Mouse (Mus musculus) midbrain, embryonic 11.5 days (tissue): ENCODE results near the gene Rreb1. TPM values are rescaled to one million over a fixed set of nuclear protein-coding genes. Genes with fewer than 3 reads are reported as not detected.
A peak's percentile ranks its signal among the peaks of the same experiment; 100 is the strongest.

Source experiments
- ATAC-seq: fragments of 200-750 bp; cut with Nextera tagmentation; 2 replicates; pipeline ENCODE4 v1.8.0; 2017; ENCODE audit warnings: moderate TSS enrichment, moderate library complexity; ENCODE audit not compliant: low FRiP score
- DNase-seq: peaks from one replicate; pipeline ENCODE4 v3.0.0; 2015; ENCODE audit warnings: low spot score; ENCODE audit errors: missing footprints
- H3K27ac ChIP-seq: fragments of 300-500 bp; sonication (generic); 2 replicates; pipeline ENCODE4 v1.5.1; 2014; ENCODE audit warnings: low read depth, low read length
- H3K27me3 ChIP-seq: fragments of 300-500 bp; sonication (generic); 2 replicates; pipeline ENCODE4 v1.6.1; 2014; ENCODE audit warnings: mild to moderate bottlenecking, low read length, moderate library complexity, mixed read lengths; ENCODE audit not compliant: control insufficient read depth, insufficient read depth
- H3K36me3 ChIP-seq: fragments of 300-500 bp; sonication (generic); 2 replicates; pipeline ENCODE4 v1.6.1; 2014; ENCODE audit warnings: mild to moderate bottlenecking, low read length, moderate library complexity, mixed read lengths; ENCODE audit not compliant: control insufficient read depth, insufficient read depth
- H3K4me1 ChIP-seq: fragments of 300-500 bp; sonication (generic); 2 replicates; pipeline ENCODE4 v1.6.1; 2014; ENCODE audit warnings: low read length; ENCODE audit not compliant: control insufficient read depth, insufficient read depth
- H3K4me2 ChIP-seq: fragments of 300-500 bp; sonication (generic); 2 replicates; pipeline ENCODE4 v1.6.1; 2014; ENCODE audit warnings: mild to moderate bottlenecking, moderate library complexity
- H3K4me3 ChIP-seq: fragments of 300-500 bp; sonication (generic); 2 replicates; pipeline ENCODE4 v1.5.1; 2014; ENCODE audit warnings: low read depth, low read length
- H3K9ac ChIP-seq: fragments of 300-500 bp; sonication (generic); 2 replicates; pipeline ENCODE4 v1.6.1; 2014; ENCODE audit warnings: low read length
- H3K9me3 ChIP-seq: fragments of 300-500 bp; sonication (generic); 2 replicates; pipeline ENCODE4 v1.6.1; 2016; ENCODE audit warnings: low read length; ENCODE audit not compliant: control insufficient read depth
- WGBS: fragments of 180-500 bp; shearing (Covaris S2); extraction: QIAGEN DNeasy Blood & Tissue Kit; methylation state at CpG from one replicate; pipeline ENCODE4 v1.1.7; 2014; 5-methylcytosine and 5-hydroxymethylcytosine counted together
- polyA plus RNA-seq: library from polyadenylated mRNA; unstranded; fragments of >200 nt; fragmentation: Nextera tagmentation; extraction: Ambion mirVana; gene quantifications from 2 replicates; pipeline ENCODE4 v1.2.1, GENCODE M21; 2014

Gene Rreb1
- 3.4 and 5.5 TPM in 2 replicates for polyA plus RNA-seq

DNA sequence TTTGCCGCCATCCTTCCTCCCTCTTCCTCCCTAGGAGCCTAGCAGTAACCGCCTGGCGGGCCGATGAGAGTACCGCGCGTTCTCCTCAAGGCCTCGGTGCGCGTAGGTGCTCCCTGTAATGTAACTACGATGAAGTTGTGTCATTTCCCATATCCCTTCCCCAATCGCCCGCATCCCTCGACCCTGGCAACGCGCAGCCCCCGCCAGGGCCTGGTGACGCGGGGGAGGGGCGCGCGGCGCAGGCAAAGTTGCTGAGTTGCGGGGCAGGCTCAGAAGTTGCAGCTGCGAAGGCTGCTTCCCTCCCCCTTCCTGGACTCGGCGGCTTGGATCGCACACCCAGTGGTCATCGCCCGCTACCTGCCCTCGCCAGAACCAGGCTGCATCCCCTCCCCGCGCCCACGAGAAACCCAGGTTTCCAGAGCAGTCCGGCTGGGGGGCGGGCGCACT is at the start of gene Rreb1:
TSS of gene Rreb1 (plus strand) at position 254 of the 447 bp plus-strand sequence.
- ATAC-seq (peak; percentile 76), DNase-seq (peak; percentile 95)
- H3K27ac ChIP-seq, result no peak within 1 kb of the TSS
- H3K4me3 ChIP-seq, result peak within 1 kb of the TSS; percentile 53
- H3K4me1 ChIP-seq, result peaks cover 11% of the 10 kb centered on the region
- H3K9ac ChIP-seq, result peak within 1 kb of the TSS; percentile 70
- no peaks in the 10 kb centered on the region for H3K36me3 ChIP-seq
- H3K4me2 ChIP-seq, result peak within 1 kb of the TSS; percentile 100
- peaks cover 26% of the 10 kb centered on the region for H3K27me3 ChIP-seq
- H3K9me3 ChIP-seq, result no peaks in the 10 kb centered on the region
- under 1% methylated on average over 36 of the region's 37 CpGs for WGBS

DNA sequence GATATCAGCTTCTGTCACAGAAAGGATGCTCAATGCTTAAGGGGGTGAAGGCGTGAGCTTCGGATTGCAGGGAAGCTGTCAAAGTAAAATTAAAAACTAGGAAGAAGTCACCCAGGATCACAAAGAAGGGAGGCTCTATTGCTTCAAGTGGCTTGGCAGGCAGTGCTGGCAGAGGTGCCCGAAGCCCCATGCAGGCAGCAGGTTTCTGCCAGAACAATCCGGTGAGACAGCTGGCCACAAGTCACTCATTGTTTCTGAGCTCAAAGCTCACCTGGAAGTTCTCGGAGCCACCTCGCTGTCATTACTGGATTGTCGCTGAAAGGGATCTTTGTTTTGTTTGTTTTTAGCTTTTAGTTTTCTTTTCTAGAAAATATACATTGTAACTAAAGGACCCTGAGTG is 49.6 kb upstream of the Rreb1 start:
- no peak for ATAC-seq
- WGBS, result 90% methylated on average over 7 of the region's 7 CpGs
- no peak overlapping the region for H3K27ac ChIP-seq

DNA sequence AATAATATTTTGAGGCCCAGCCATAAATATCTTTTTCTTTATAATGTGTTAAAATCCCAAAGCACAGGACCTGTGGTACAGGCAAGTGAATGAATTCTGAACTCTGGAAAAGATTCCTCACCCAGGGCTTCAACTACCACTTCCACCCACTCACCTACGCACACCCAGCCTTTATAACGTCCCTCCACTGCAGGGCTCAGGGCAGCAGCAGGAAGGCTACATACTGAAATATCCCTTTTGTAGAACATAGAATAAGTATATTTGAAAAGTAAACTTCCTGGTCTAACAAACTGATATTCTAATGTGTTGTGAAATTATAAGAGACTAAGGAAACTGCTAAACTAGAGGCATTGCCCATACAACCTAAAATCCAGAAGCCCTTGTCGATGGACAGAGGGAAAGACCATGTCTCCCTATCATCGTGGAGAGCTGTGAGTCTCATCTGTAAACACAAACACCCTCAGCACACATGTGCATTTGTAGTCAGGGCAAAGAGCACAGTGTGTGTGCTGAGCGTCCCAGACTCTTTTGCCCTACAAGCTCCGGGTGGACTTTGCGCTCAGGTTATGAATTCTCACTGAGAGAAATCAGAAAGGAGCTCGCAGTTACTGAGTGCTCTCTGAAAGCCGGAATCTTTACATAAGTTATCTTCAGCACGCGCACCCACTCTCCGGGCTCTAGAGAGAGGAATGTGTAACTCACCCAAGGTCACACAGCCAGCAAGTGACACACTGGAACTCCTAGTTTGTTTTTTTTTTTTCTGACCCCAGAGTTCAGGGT is 46.1 kb upstream of the Rreb1 start:
- Histone ChIP-seq H3K4me2 (no peak overlapping the region), H3K9me3 (no peaks in the 10 kb centered on the region), H3K27me3 (no peaks in the 10 kb centered on the region), H3K27ac (no peak overlapping the region), H3K4me1 (no peaks in the 10 kb centered on the region), H3K4me3 (no peak overlapping the region), H3K36me3 (no peaks in the 10 kb centered on the region), H3K9ac (no peak overlapping the region)
- ATAC-seq (no peak), DNase-seq (no peak)
- 82% methylated on average over 12 of the region's 12 CpGs for WGBS

More for the DNA sequence above, 49.6 kb upstream of the Rreb1 start:
- no peaks in the 10 kb centered on the region for H3K27me3 ChIP-seq
- no peak overlapping the region for H3K9ac ChIP-seq
- DNase-seq, result no peak
- no peak overlapping the region for H3K4me3 ChIP-seq
- H3K36me3 ChIP-seq, result no peaks in the 10 kb centered on the region
- no peaks in the 10 kb centered on the region for H3K9me3 ChIP-seq
- no peak overlapping the region for H3K4me2 ChIP-seq
- no peaks in the 10 kb centered on the region for H3K4me1 ChIP-seq

DNA sequence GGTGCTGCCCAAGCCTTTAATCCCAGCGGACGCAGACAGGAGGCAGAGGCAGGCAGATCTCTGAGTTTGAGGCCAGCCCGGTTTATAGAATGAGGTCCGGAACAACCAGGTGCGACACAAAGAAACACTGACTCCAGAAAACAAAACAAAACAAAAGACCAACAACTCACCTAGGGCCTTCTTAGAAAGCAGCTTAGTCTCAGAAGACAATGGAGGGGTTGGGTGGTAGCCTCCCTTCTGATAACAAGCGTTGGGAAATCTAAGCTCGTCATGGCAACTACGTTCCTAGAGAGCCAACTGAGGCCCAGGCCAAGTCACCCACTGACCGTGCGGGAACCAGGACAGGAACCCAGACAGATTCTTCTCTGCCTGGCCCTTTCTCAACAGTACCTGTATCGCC is 43.7 kb upstream of the Rreb1 start:
- Histone ChIP-seq H3K9me3 (no peaks in the 10 kb centered on the region), H3K36me3 (no peaks in the 10 kb centered on the region), H3K9ac (no peak overlapping the region), H3K27ac (no peak overlapping the region), H3K4me3 (no peak overlapping the region), H3K4me2 (no peak overlapping the region), H3K27me3 (no peaks in the 10 kb centered on the region), H3K4me1 (no peaks in the 10 kb centered on the region)
- no peak for ATAC-seq
- no peak for DNase-seq
- 95% methylated on average over 11 of the region's 11 CpGs for WGBS

DNA sequence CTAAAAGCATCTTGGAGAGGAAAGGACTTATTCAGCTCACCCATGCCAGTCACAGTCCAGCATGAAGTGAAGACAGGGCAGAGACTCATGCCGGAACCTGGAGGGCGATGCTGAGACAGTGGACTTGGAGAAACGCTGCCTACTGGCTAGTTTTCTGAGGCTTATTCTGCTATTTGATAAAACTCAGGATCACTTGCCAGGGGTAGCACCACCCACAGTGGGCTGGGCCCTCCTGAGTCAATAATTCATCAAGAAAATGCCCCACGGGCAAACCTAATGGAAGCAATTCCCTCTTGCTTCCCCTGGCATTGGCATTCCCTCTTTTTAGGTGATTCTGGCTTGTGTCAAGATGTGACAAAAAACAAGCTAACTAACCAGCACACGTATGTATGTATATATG is 38.1 kb upstream of the Rreb1 start:
- no peak overlapping the region for H3K27ac ChIP-seq
- no peak overlapping the region for H3K4me2 ChIP-seq
- H3K4me1 ChIP-seq, result no peaks in the 10 kb centered on the region
- H3K9ac ChIP-seq, result no peak overlapping the region
- H3K9me3 ChIP-seq, result no peaks in the 10 kb centered on the region
- WGBS, result 85% methylated on average over 5 of the region's 5 CpGs
- H3K27me3 ChIP-seq, result no peaks in the 10 kb centered on the region
- DNase-seq, result no peak
- H3K36me3 ChIP-seq, result no peaks in the 10 kb centered on the region
- no peak for ATAC-seq
- no peak overlapping the region for H3K4me3 ChIP-seq

DNA sequence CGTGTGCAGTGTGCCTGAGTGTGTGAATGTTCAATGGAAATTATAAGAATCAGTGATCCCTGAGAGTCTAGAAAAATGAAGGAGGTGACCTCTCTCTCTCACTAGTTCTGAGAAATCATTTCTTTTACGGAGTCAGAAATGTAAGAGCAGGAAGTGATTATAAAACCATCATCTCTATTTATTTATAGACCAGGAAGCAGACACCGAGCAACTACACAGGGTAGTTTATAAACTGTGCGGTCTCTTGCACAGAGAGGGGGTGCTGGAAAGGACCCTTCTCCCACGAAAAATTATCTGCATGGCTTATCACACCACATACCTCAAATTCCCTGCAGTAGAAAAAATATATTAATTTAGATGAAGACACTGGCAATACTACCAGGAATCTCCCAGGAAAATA is 37.4 kb upstream of the Rreb1 start:
- no peak overlapping the region for H3K4me2 ChIP-seq
- DNase-seq (no peak), ATAC-seq (no peak)
- no peak overlapping the region for H3K9ac ChIP-seq
- H3K4me3 ChIP-seq, result no peak overlapping the region
- no peak overlapping the region for H3K27ac ChIP-seq
- no peaks in the 10 kb centered on the region for H3K36me3 ChIP-seq
- H3K27me3 ChIP-seq, result no peaks in the 10 kb centered on the region
- no peaks in the 10 kb centered on the region for H3K4me1 ChIP-seq
- 84% methylated on average over 5 of the region's 5 CpGs for WGBS
- no peaks in the 10 kb centered on the region for H3K9me3 ChIP-seq

DNA sequence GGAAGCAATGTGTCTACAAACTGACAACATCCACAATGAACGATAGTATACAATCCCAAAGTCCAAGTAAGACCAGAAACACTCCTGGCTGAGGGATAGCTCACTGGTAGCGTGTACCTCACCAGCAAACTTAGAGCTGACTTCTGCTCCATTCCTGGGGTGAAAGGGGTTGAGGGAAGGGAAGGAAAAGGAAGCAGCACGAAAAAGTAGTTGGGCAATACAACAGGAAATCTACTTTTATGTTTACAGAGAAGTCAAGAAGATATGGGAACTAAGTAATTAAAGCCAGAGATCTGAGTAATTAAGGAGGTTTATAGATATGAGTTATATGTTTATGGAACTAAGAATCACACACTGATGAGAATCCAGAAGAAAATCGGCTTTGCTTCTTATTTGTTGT is 36.0 kb upstream of the Rreb1 start:
- H3K36me3 ChIP-seq, result no peaks in the 10 kb centered on the region
- DNase-seq (peak; percentile 45), ATAC-seq (no peak)
- no peak overlapping the region for H3K4me2 ChIP-seq
- no peaks in the 10 kb centered on the region for H3K9me3 ChIP-seq
- H3K4me3 ChIP-seq, result no peak overlapping the region
- no peak overlapping the region for H3K27ac ChIP-seq
- no peaks in the 10 kb centered on the region for H3K4me1 ChIP-seq
- H3K9ac ChIP-seq, result no peak overlapping the region
- no peaks in the 10 kb centered on the region for H3K27me3 ChIP-seq
- 85% methylated on average over 4 of the region's 4 CpGs for WGBS

DNA sequence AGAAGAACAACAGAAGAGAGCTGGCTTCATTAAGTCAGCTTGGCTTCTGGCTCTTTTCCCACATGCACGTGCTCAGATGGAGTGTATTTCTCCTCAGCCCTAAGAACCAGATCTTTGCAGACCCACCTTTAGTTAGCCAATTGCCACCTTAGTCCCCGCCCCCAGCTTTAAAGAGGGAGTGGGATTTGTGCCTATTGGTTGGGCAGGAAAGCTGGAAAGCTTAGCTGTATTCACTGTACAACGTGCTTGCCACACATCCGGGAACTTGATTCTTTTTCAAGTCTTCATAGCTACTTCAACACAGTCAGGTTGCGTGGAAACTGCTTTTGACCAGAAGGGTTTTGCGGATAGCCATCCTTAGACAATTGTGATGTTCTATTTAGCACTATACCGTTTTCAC is 30.7 kb upstream of the Rreb1 start:
- Histone ChIP-seq H3K27me3 (no peaks in the 10 kb centered on the region), H3K36me3 (no peaks in the 10 kb centered on the region), H3K4me1 (peaks cover 10% of the 10 kb centered on the region), H3K4me3 (no peak overlapping the region), H3K27ac (no peak overlapping the region), H3K9me3 (no peaks in the 10 kb centered on the region), H3K4me2 (no peak overlapping the region), H3K9ac (no peak overlapping the region)
- WGBS, result 80% methylated on average over 7 of the region's 7 CpGs
- DNase-seq (peak; percentile 33), ATAC-seq (no peak)

DNA sequence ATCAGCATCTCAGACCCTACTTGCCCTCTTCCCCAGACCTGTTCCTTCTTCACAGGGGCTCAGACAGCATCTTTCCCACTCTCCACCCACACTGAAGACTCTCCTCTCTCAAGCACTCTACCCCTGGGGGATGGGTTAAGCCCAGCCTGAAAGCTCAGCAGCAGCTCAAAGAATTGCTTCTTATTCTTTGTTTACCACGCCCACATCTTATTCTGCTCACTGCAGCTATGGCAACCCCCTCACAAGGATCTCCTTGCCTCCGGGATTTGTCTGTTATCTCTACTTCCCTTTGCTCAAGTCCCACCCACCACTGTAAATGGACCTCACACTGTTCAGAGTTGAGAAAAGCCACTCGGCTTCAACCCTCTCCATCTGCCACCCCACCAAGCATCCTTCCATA is 28.7 kb upstream of the Rreb1 start:
- H3K4me3 ChIP-seq, result no peak overlapping the region
- H3K4me1 ChIP-seq, result peaks cover 10% of the 10 kb centered on the region
- H3K36me3 ChIP-seq, result no peaks in the 10 kb centered on the region
- H3K9me3 ChIP-seq, result no peaks in the 10 kb centered on the region
- H3K27me3 ChIP-seq, result no peaks in the 10 kb centered on the region
- peak; percentile 72; the same call in 1 of the 2 replicates for ATAC-seq
- H3K9ac ChIP-seq, result no peak overlapping the region
- H3K27ac ChIP-seq, result no peak overlapping the region
- no peak overlapping the region for H3K4me2 ChIP-seq
- 6% methylated on average over 3 of the region's 3 CpGs for WGBS
- peak; percentile 80 for DNase-seq
